Mouse (Mus musculus) kidney, postnatal 36 days (tissue): ENCODE results near the gene Ilf2.

ENCODE experiments used
- DNase-seq, 2 experiments: peaks; one replicate each; pipeline ENCODE4 v3.0.0; 2021 to 2022; ENCODE audit warnings: mixed read lengths in 2 of 2

Ilf2 gene

GRCm38 (mm10) chr3:90475831-90476611 lies at the start of gene Ilf2:
Gene Ilf2 (plus strand): TSS chr3:90476126.
- peak; percentile 95 to 97 for DNase-seq

- DNase-seq = peak; percentile 18 to 78
Observed at GRCm38 (mm10) chr3:90427574-90427973, 48.4 kb upstream of the Ilf2 start.

GRCm38 (mm10) chr3:90428186-90428585 lies 47.7 kb upstream of the Ilf2 start:
- no peak for DNase-seq

- peak; percentile 56 to 58 for DNase-seq
Observed at GRCm38 (mm10) chr3:90429576-90429975, 46.4 kb upstream of the Ilf2 start.

GRCm38 (mm10) chr3:90432348-90432747 lies 43.6 kb upstream of the Ilf2 start:
- no peak for DNase-seq

- DNase-seq = peak; percentile 40 to 62
Observed at GRCm38 (mm10) chr3:90432811-90433219, 43.1 kb upstream of the Ilf2 start.

GRCm38 (mm10) chr3:90433381-90434020 lies 42.4 kb upstream of the Ilf2 start, which contains the start of gene Ints3:
Gene Ints3 (minus strand): TSS chr3:90433622.
- peak; percentile 99 to 100 for DNase-seq

GRCm38 (mm10) chr3:90434073-90434730 lies 41.7 kb upstream of the Ilf2 start:
- peak; percentile 49 to 80 for DNase-seq

GRCm38 (mm10) chr3:90437131-90437530 lies 38.8 kb upstream of the Ilf2 start:
- no peak for DNase-seq

- no peak for DNase-seq
Observed at GRCm38 (mm10) chr3:90440756-90441155, 35.2 kb upstream of the Ilf2 start.

- DNase-seq = no peak
Observed at GRCm38 (mm10) chr3:90443977-90444376, 31.9 kb upstream of the Ilf2 start.

GRCm38 (mm10) chr3:90445417-90446200 lies 30.3 kb upstream of the Ilf2 start:
- no peak for DNase-seq

GRCm38 (mm10) chr3:90446389-90447122 lies 29.4 kb upstream of the Ilf2 start:
- DNase-seq = peak; percentile 89 to 92

GRCm38 (mm10) chr3:90447123-90447494 lies 28.8 kb upstream of the Ilf2 start:
- DNase-seq = peak; percentile 47 to 58

GRCm38 (mm10) chr3:90448626-90449025 lies 27.3 kb upstream of the Ilf2 start:
- peak in 1 of 2 experiments; percentile 45 for DNase-seq

GRCm38 (mm10) chr3:90450874-90451273 lies 25.1 kb upstream of the Ilf2 start:
- DNase-seq = no peak

- no peak for DNase-seq
Observed at GRCm38 (mm10) chr3:90451396-90452095, 24.4 kb upstream of the Ilf2 start.

GRCm38 (mm10) chr3:90454931-90455330 lies 21.0 kb upstream of the Ilf2 start:
- no peak for DNase-seq

- no peak for DNase-seq
Observed at GRCm38 (mm10) chr3:90459727-90460126, 16.2 kb upstream of the Ilf2 start.

GRCm38 (mm10) chr3:90460315-90460714 lies 15.6 kb upstream of the Ilf2 start:
- DNase-seq = peak in 1 of 2 experiments; percentile 31

- DNase-seq = no peak
Observed at GRCm38 (mm10) chr3:90461935-90462334, 14.0 kb upstream of the Ilf2 start.
